Mouse (Mus musculus): Measurements from ENCODE around the gene Mcpt2. TPM values are rescaled to one million over a fixed set of nuclear protein-coding genes. Genes with fewer than 3 reads are reported as not detected.

Gene Mcpt2
- polyA plus RNA-seq, 1 experiment from 2014 or later = not detected

DNA sequence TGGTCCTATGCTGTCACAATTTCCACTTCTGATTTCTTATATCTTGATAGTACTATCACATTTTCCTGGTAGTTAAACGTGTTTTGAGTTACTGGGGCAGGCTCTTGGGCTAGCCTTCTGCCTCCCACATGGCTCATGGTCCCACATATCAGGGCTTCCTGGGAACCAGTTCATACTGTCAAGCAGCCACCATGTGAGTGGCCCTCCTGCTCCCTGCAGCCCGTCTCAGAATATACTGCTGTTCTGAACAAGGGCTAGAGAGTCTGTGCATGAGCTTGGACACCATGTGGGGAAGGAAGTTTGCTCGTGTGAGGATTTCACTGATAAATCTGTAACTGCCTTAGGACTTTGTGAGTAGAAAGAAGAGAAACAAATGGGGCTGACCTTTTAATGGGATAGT is 44.9 kb downstream of the Mcpt2 start:
- Histone ChIP-seq H3K9me3 (no peaks in the 10 kb centered on the region), H3K4me1 (replicated peaks) (no peaks in the 10 kb centered on the region), H3K9ac (no peak overlapping the region), H3K36me3 (no peaks in the 10 kb centered on the region), H3K4me3 (no peak overlapping the region), H3K4me2 (no peak overlapping the region), H3K27ac (replicated peaks) (no peak overlapping the region), H3K27me3 (no peaks in the 10 kb centered on the region)
- WGBS = 76% methylated on average over 3 of the region's 3 CpGs
- no peak for ATAC-seq (ENCODE audit: low read depth)

DNA sequence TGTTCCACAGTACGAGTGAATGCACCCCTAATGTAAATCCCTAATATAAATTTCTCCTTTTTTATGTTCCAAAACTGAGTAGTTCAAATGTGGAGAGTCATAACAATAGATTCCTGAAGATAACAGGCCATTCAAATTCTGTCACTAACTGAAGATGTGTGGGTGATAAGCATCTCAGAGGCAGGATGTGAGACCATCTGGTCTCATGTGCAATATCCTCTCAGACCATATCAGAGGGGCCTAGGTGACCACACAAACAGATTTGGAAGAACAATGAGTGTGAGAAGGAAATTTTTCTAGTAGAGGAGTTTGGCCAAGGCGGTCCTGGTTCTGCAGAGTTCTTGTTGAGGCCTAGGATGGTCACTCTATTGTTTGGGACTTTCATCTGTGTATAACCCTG is 51.5 kb downstream of the Mcpt2 start:
- 76% methylated on average over 2 of the region's 2 CpGs for WGBS

More for the DNA sequence above, 51.5 kb downstream of the Mcpt2 start:
- no peak for ATAC-seq (ENCODE audit: low read depth)
- H3K9ac ChIP-seq = no peak overlapping the region
- no peaks in the 10 kb centered on the region for H3K9me3 ChIP-seq
- H3K27me3 ChIP-seq = no peaks in the 10 kb centered on the region
- H3K4me1 ChIP-seq (replicated peaks) = no peaks in the 10 kb centered on the region
- H3K4me2 ChIP-seq = no peak overlapping the region
- H3K36me3 ChIP-seq = no peaks in the 10 kb centered on the region
- H3K4me3 ChIP-seq = no peak overlapping the region
- no peak overlapping the region for H3K27ac ChIP-seq (replicated peaks)

Small RNAs within 50 kb of the gene (microRNA-seq; reads per million reads assigned to microRNA genes)
- gene Mir6949 = not detected

Other genes with a start within 250 kb of the Mcpt2 start
- gene Nfatc4, start 218.9 kb upstream of the Mcpt2 start, polyA plus RNA-seq (2015; fragmentation: Nextera tagmentation; extraction: Ambion mirVana) = 12.2 and 14.2 TPM in 2 replicates
- gene Nynrin, start 188.0 kb upstream of the Mcpt2 start, polyA plus RNA-seq (2015; fragmentation: Nextera tagmentation; extraction: Ambion mirVana) = 11.8 and 12.7 TPM in 2 replicates
- 0.19 and 0.25 TPM in 2 replicates for gene Cbln3, start 157.6 kb upstream of the Mcpt2 start, polyA plus RNA-seq (2015; fragmentation: Nextera tagmentation; extraction: Ambion mirVana)
- gene Khnyn, start 157.1 kb upstream of the Mcpt2 start, polyA plus RNA-seq (2015; fragmentation: Nextera tagmentation; extraction: Ambion mirVana) = 10.5 and 11.1 TPM in 2 replicates
- 105 and 109 TPM in 2 replicates for gene Sdr39u1, start 141.7 kb upstream of the Mcpt2 start, polyA plus RNA-seq (2015; fragmentation: Nextera tagmentation; extraction: Ambion mirVana)
- 0.47 TPM in 1 of 2 replicates, not detected in the other for gene Cma1, start 97.4 kb upstream of the Mcpt2 start, polyA plus RNA-seq (2015; fragmentation: Nextera tagmentation; extraction: Ambion mirVana)
- not detected in 2 replicates for gene Cma2, start 91.1 kb upstream of the Mcpt2 start, polyA plus RNA-seq (2015; fragmentation: Nextera tagmentation; extraction: Ambion mirVana)
- gene Mcpt1, start 24.1 kb upstream of the Mcpt2 start, polyA plus RNA-seq (2015; fragmentation: Nextera tagmentation; extraction: Ambion mirVana) = not detected in 2 replicates
- gene Mcpt9, start 11.5 kb upstream of the Mcpt2 start, polyA plus RNA-seq (2015; fragmentation: Nextera tagmentation; extraction: Ambion mirVana) = not detected in 2 replicates
- not detected in 2 replicates for gene Mcpt4, start 20.3 kb downstream of the Mcpt2 start, polyA plus RNA-seq (2015; fragmentation: Nextera tagmentation; extraction: Ambion mirVana)
- not detected in 2 replicates for gene Mcpt8, start 43.2 kb downstream of the Mcpt2 start, polyA plus RNA-seq (2015; fragmentation: Nextera tagmentation; extraction: Ambion mirVana)
- not detected in 2 replicates for gene Ctsg, start 60.5 kb downstream of the Mcpt2 start, polyA plus RNA-seq (2015; fragmentation: Nextera tagmentation; extraction: Ambion mirVana)
- not detected in 2 replicates for gene Gzme, start 78.6 kb downstream of the Mcpt2 start, polyA plus RNA-seq (2015; fragmentation: Nextera tagmentation; extraction: Ambion mirVana)
- not detected in 2 replicates for gene Gzmd, start 90.6 kb downstream of the Mcpt2 start, polyA plus RNA-seq (2015; fragmentation: Nextera tagmentation; extraction: Ambion mirVana)
- gene Gzmg, start 117.5 kb downstream of the Mcpt2 start, polyA plus RNA-seq (2015; fragmentation: Nextera tagmentation; extraction: Ambion mirVana) = not detected in 2 replicates
- gene Gzmn, start 132.6 kb downstream of the Mcpt2 start, polyA plus RNA-seq (2015; fragmentation: Nextera tagmentation; extraction: Ambion mirVana) = not detected in 2 replicates
- gene Gzmf, start 169.4 kb downstream of the Mcpt2 start, polyA plus RNA-seq (2015; fragmentation: Nextera tagmentation; extraction: Ambion mirVana) = not detected in 2 replicates
- not detected in 2 replicates for gene Gzmc, start 192.6 kb downstream of the Mcpt2 start, polyA plus RNA-seq (2015; fragmentation: Nextera tagmentation; extraction: Ambion mirVana)
- gene Gzmb, start 220.2 kb downstream of the Mcpt2 start, polyA plus RNA-seq (2015; fragmentation: Nextera tagmentation; extraction: Ambion mirVana) = not detected in 2 replicates

Data from neural tube, embryonic 13.5 days (tissue).